Mouse (Mus musculus) intestine, embryonic 14.5 days (tissue): ENCODE results near the gene Cab39l. TPM values are rescaled to one million over a fixed set of nuclear protein-coding genes. Genes with fewer than 3 reads are reported as not detected.
A peak's percentile ranks its signal among the peaks of the same experiment; 100 is the strongest.

Experiments used
- ATAC-seq: fragments of 200-750 bp; cut with Nextera tagmentation; replicated peaks from 2 replicates; pipeline ENCODE4 v1.8.0; 2017; ENCODE audit warnings: low read depth, moderate number of reproducible peaks, moderate TSS enrichment, moderate library complexity; ENCODE audit not compliant: low FRiP score, low TSS enrichment
- DNase-seq: peaks from one replicate; pipeline ENCODE4 v3.0.0-alpha.2; 2018; ENCODE audit warnings: low spot score
- H3K27ac ChIP-seq: fragments of 300-500 bp; sonication (generic); 2 replicates; pipeline ENCODE4 v1.5.1; 2014; ENCODE audit warnings: low read depth, mild to moderate bottlenecking, control low read depth
- H3K27me3 ChIP-seq: fragments of 300-500 bp; sonication (generic); replicated peaks from 2 replicates; pipeline ENCODE4 v1.6.1; 2014; ENCODE audit warnings: low read length, control low read depth; ENCODE audit not compliant: control insufficient read depth, insufficient read depth
- H3K36me3 ChIP-seq: fragments of 300-500 bp; sonication (generic); 2 replicates; pipeline ENCODE4 v1.6.1; 2014; ENCODE audit warnings: low read length, control low read depth; ENCODE audit not compliant: control insufficient read depth, insufficient read depth
- H3K4me1 ChIP-seq: fragments of 300-500 bp; sonication (generic); replicated peaks from 2 replicates; pipeline ENCODE4 v1.6.1; 2014; ENCODE audit warnings: low read length, control low read depth, mixed read lengths; ENCODE audit not compliant: control insufficient read depth, insufficient read depth
- H3K4me2 ChIP-seq: fragments of 300-500 bp; sonication (generic); 2 replicates; pipeline ENCODE4 v1.6.1; 2014; ENCODE audit warnings: low read length
- H3K4me3 ChIP-seq: fragments of 300-500 bp; sonication (generic); 2 replicates; pipeline ENCODE4 v1.5.1; 2014; ENCODE audit warnings: low read depth, low read length, control low read depth, mixed read lengths
- H3K9ac ChIP-seq: fragments of 300-500 bp; sonication (generic); 2 replicates; pipeline ENCODE4 v1.6.1; 2014; ENCODE audit warnings: mild to moderate bottlenecking, low read length
- H3K9me3 ChIP-seq: fragments of 300-500 bp; sonication (generic); 2 replicates; pipeline ENCODE4 v1.6.1; 2016; ENCODE audit warnings: low read length, control low read depth; ENCODE audit not compliant: control insufficient read depth
- WGBS: fragments of 180-500 bp; shearing (Covaris S2); extraction: QIAGEN DNeasy Blood & Tissue Kit; methylation state at CpG from one replicate; pipeline ENCODE4 v1.1.7; 2014; 5-methylcytosine and 5-hydroxymethylcytosine counted together
- polyA plus RNA-seq: library from polyadenylated mRNA; unstranded; fragments of >200 nt; fragmentation: Nextera tagmentation; extraction: Ambion mirVana; gene quantifications from 2 replicates; pipeline ENCODE4 v1.2.1, GENCODE M21; 2014

Cab39l gene
- polyA plus RNA-seq, 1 experiment from 2014 or later = 36.2 TPM

DNA sequence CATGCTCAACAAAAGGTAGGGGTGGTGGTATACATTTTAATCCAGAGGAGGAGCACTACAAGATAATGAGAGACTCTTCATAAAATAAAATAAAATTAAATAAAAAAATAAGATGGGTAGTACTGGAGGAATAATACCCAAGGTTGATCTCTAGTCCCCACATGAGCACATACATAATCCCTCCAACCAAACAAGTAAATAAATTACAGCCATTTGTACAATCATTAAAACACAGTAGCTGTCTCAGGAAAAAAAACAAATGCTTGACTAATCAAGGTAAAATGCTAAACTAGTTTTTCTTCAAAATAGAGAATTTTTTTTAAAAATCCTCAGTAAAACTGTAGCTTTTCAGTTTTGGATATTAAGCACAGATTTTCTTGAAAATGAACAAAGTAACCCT lies 5.6 kb upstream of the Cab39l start:
- ATAC-seq = no peak
- Histone ChIP-seq H3K27me3 (no peaks in the 10 kb centered on the region), H3K9ac (no peak overlapping the region), H3K4me2 (no peak overlapping the region), H3K4me1 (peaks cover 8% of the 10 kb centered on the region; the same call in 1 of the 2 replicates), H3K27ac (no peak overlapping the region), H3K4me3 (no peak overlapping the region), H3K36me3 (no peaks in the 10 kb centered on the region), H3K9me3 (no peaks in the 10 kb centered on the region)
- DNase-seq = no peak

DNA sequence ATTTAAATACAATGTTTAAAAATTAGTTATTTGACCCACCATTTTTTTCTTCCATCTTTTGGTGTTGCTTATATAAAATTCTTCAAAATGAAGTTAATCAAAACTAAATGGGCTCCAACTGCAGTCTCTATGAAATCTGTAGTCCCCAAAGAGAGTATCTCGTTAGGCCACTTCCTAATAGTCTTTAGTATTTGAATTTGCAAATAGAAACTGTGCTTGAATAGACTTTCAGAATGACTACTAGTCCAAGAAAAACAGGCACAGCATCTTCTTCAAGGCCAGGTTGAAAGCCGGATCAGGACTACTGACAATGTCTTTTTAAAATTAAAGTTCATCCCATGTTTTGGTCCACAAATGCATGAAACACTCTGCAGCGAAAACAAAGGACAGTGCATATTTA lies 3.4 kb upstream of the Cab39l start:
- no peaks in the 10 kb centered on the region for H3K9me3 ChIP-seq
- H3K27ac ChIP-seq = no peak overlapping the region
- DNase-seq = no peak
- 88% methylated on average over 3 of the region's 3 CpGs for WGBS
- no peak for ATAC-seq
- no peak overlapping the region for H3K9ac ChIP-seq
- H3K4me2 ChIP-seq = no peak overlapping the region
- H3K36me3 ChIP-seq = no peaks in the 10 kb centered on the region
- peaks cover 10% of the 10 kb centered on the region for H3K4me1 ChIP-seq
- no peaks in the 10 kb centered on the region for H3K27me3 ChIP-seq
- H3K4me3 ChIP-seq = no peak overlapping the region

DNA sequence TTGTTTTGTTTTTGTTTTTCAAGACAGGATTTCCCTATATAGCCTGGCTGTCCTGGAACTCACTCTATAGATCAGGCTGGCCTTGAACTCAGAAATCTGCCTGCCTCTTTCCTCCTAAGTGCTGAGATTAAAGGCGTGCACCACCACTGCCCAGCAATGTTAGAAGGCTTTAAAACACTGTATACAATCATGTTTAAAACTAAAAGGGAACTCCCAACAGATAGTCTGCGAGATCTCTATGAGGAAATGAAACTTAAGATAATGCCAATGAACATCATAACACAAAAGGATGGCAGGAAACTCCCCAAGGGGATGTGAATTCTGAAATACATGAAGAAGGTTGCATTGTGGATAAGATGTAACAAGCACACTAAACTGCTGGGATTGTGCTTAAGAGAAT lies 2.3 kb upstream of the Cab39l start:
- Histone ChIP-seq H3K4me3 (no peak overlapping the region), H3K36me3 (no peaks in the 10 kb centered on the region), H3K27ac (no peak overlapping the region), H3K9me3 (no peaks in the 10 kb centered on the region), H3K4me1 (peaks cover 10% of the 10 kb centered on the region), H3K27me3 (no peaks in the 10 kb centered on the region), H3K4me2 (no peak overlapping the region), H3K9ac (no peak overlapping the region)
- 80% methylated on average over 2 of the region's 2 CpGs for WGBS
- ATAC-seq (no peak), DNase-seq (no peak)

DNA sequence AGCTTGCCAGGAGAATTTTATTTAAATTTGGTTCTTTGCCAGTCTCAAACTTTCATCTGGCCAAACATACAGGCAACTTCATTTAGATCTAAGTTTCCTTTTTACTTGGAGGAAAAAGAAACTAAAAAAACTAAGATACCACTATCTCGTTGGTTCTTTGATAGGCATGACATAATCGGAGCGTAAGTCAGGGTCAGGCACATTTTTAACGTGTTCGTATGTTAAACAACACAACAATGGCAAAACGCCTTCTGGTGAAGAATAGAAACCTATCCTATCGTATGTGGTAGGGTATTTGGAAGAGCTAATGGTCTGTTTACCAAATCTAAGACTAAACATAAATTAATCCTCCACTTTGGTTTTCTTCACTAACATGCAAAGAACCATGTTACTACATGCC lies 733 bp upstream of the Cab39l start:
- Histone ChIP-seq H3K27me3 (no peaks in the 10 kb centered on the region), H3K9ac (peak overlapping the region; percentile 93), H3K4me1 (peaks cover 10% of the 10 kb centered on the region), H3K4me2 (peak overlapping the region; percentile 90), H3K9me3 (no peaks in the 10 kb centered on the region), H3K4me3 (peak overlapping the region; percentile 87), H3K27ac (no peak overlapping the region), H3K36me3 (no peaks in the 10 kb centered on the region)
- ATAC-seq (peak; percentile 2; the same call in 1 of the 2 replicates), DNase-seq (no peak)
- 23% methylated on average over 7 of the region's 7 CpGs for WGBS

DNA sequence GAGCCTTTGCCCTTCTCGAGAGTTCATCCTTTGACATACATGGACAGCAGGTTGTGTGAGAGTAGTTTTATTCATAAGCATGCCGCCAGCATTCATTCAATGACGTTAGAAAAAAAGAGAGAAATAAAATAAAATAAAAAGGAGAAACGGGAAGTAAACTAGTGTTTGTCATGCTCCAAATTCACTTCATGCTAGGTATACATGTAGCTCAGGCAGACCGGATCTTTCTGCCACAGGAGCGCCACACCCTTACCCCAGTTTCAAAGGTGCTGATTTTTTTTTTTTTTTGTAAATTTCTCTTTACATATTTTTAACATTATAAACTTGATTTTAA lies 667 bp downstream of the Cab39l start:
- Histone ChIP-seq H3K36me3 (no peaks in the 10 kb centered on the region), H3K27ac (peak overlapping the region; percentile 82), H3K4me1 (peaks cover 10% of the 10 kb centered on the region), H3K27me3 (no peaks in the 10 kb centered on the region), H3K9ac (peak overlapping the region; percentile 93), H3K4me3 (peak overlapping the region; percentile 87), H3K4me2 (peak overlapping the region; percentile 90), H3K9me3 (no peaks in the 10 kb centered on the region)
- ATAC-seq (no peak), DNase-seq (no peak)
- WGBS = 10% methylated on average over 6 of the region's 6 CpGs

DNA sequence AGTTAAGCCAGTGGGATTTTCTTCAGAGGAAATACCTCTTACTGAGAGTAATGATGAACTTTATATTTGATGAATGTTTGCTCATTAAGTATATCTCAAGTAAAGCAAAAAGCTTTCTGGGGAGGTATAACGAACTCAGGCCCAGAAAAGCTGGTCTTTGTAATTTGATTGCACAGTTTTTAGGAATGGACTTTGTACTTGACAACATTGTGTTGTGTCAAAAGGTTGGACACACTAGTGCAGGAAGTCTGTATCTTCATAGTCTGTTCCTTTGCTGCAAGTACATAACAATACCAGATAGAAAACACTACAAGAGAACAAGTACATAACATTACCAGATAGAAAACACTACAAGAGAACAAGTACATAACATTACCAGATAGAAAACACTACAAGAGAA lies 4.6 kb downstream of the Cab39l start:
- Histone ChIP-seq H3K4me3 (no peak overlapping the region), H3K9me3 (peaks cover 4% of the 10 kb centered on the region; the same call in 1 of the 2 replicates), H3K27ac (no peak overlapping the region), H3K4me1 (peaks cover 3% of the 10 kb centered on the region; the same call in 1 of the 2 replicates), H3K27me3 (no peaks in the 10 kb centered on the region), H3K4me2 (no peak overlapping the region), H3K36me3 (no peaks in the 10 kb centered on the region), H3K9ac (no peak overlapping the region)
- WGBS = 85% methylated on average over 1 of the region's 1 CpGs
- DNase-seq (no peak), ATAC-seq (no peak)

DNA sequence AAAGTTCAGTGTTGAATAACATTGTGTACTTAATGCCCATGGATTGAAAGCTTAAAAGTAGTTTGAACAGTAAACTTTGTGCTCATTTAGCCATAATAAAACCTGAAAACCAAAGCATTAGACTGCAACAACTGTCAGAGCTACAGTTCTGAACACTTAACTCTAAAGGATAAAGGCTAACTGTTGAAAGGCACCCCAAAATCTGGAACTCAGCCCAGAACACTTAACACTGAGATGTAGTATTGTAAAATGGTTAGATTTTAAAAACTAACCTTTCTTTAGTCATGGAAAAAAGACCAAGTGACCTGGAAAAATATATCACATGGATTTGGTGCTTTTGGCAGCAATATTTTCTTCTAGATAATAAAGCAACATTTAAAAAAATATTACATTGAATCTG lies 7.2 kb downstream of the Cab39l start:
- Histone ChIP-seq H3K36me3 (no peaks in the 10 kb centered on the region), H3K9me3 (peaks cover 4% of the 10 kb centered on the region; the same call in 1 of the 2 replicates), H3K27me3 (no peaks in the 10 kb centered on the region), H3K4me1 (no peaks in the 10 kb centered on the region), H3K4me3 (no peak overlapping the region), H3K27ac (no peak overlapping the region), H3K9ac (no peak overlapping the region), H3K4me2 (no peak overlapping the region)
- DNase-seq (no peak), ATAC-seq (no peak)

DNA sequence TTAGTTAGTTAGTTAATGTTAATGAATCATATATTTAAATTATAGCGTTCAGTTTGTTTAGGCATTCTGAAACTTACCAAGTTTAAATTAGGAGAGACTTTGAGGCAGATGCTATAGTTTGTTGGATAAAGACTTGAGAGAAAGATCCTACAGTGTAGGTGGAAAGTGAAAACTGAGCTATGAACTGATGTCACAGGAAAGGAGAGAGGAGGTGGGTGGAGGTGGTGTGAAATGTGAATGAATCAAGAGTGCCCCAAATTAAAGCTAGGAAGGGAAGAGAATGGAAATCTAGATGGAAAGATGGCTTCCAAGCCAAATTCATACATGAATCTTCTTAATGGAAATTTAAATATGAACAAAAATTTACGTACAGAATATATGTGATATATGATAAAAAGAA lies 25.7 kb downstream of the Cab39l start:
- no peak overlapping the region for H3K27ac ChIP-seq
- no peaks in the 10 kb centered on the region for H3K9me3 ChIP-seq
- H3K4me1 ChIP-seq = no peaks in the 10 kb centered on the region
- peaks cover 7% of the 10 kb centered on the region; the same call in 1 of the 2 replicates for H3K36me3 ChIP-seq
- ATAC-seq (no peak), DNase-seq (no peak)
- no peak overlapping the region for H3K9ac ChIP-seq
- 94% methylated on average over 2 of the region's 2 CpGs for WGBS
- no peak overlapping the region for H3K4me3 ChIP-seq
- H3K4me2 ChIP-seq = no peak overlapping the region
- no peaks in the 10 kb centered on the region for H3K27me3 ChIP-seq

DNA sequence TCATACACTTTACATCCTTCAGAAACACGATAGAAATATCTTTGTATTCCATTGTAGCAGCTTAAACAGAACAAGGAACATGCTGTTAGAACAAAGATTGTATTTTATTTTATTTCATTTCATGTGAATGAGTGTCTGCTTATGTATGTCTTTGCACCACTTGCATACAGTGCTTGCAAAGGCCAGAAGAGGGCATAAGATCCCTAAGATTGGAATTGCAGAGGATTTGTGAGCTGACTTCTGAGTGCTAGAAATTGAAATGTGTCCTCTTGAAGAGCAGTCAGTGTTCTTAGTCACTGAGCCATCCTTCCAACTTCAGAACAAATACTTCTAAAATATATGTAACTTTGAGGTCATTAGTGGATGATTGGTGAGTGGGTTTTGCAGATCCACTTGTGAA lies 27.0 kb downstream of the Cab39l start:
- DNase-seq (no peak), ATAC-seq (no peak)
- WGBS = 61% methylated on average over 1 of the region's 1 CpGs
- no peaks in the 10 kb centered on the region for H3K4me1 ChIP-seq
- H3K4me3 ChIP-seq = no peak overlapping the region
- H3K27ac ChIP-seq = no peak overlapping the region
- H3K36me3 ChIP-seq = no peaks in the 10 kb centered on the region
- no peak overlapping the region for H3K9ac ChIP-seq
- H3K9me3 ChIP-seq = no peaks in the 10 kb centered on the region
- H3K27me3 ChIP-seq = no peaks in the 10 kb centered on the region
- no peak overlapping the region for H3K4me2 ChIP-seq
